Mouse (Mus musculus) liver, adult (tissue): ENCODE measurements around the gene Lcn3.
"Not testable (repeated sequence)": the region's sequence is repeated elsewhere in the genome, so short reads cannot be mapped to it uniquely, and the experiment has no call there.

Experiments
- GATA4 ChIP-seq: IDR thresholded peaks from 2 replicates; pipeline ENCODE4 v1.6.1; 2014; ENCODE audit warnings: mild to moderate bottlenecking, low read length; ENCODE audit not compliant: insufficient replicate concordance

Lcn3 gene

DNA sequence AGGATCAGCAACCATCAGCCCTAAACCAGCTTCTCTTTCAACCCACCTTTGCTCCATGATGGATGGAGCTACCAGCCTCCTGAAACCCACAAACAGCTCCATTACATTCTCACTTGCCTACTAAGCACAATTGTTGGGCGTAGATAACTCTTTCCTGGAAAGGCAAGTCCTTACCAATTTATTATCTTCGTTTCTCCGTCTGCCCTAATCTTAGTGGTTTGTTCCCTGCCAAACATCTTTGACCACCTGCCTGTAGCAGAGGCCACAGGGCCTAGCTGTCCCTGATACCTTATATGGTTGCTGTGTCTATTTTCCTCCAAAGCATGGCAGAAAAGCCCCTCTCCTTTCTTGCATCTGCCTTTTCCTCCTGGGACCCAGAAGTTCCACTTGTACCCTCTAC lies 23.7 kb downstream of the Lcn3 start:
- no peak for TF ChIP-seq GATA4

DNA sequence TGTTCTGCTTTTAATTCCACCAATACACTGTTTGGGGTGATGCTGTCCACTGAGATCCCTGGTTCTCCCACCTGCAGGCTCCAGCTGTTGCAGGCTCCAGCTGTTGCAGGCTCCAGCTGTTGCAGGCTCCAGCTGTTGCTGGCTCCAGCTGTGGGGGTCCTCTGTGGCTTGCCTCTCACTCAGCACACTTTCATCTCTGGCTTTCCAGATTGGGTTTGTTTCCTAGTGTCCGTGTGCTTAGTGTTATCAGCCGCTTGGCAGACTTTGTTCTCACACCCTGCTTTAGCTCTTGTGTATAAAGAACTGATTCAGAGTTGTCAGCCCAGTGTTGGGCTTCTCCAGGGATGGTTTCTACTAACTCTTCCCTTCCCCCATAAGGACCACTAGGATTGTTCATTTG lies 32.3 kb downstream of the Lcn3 start:
- no peak for TF ChIP-seq GATA4

- no peak for TF ChIP-seq GATA4
Observed at GRCm38 (mm10) chr2:25798065-25798464, 32.7 kb downstream of the Lcn3 start.

GRCm38 (mm10) chr2:25811711-25812110 lies 46.3 kb downstream of the Lcn3 start:
- no peak for TF ChIP-seq GATA4

GRCm38 (mm10) chr2:25813364-25813763 lies 48.0 kb downstream of the Lcn3 start:
- no peak for TF ChIP-seq GATA4

DNA sequence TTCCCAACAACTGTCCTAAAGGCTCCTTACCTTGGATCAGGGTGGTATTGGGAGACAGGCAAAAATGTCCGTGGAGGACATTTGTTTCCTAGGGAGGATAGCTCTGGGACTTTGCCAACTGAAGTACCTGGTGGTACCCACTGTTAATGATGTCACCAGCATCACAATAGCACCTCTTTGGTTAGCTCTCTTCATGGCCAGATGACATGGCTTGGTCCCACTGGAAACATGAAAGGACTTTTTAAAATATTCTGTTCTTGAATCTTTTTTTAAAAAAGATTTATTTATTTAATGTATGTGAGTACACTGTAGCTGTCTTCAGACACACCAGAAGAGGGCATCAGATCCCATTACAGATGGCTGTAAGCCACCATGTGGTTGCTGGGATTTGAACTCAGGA lies 50.4 kb downstream of the Lcn3 start, which contains the start of gene Glt6d1:
Gene Glt6d1 (minus strand): TSS at position 101 of the 400 bp plus-strand sequence.
- not testable (repeated sequence) for TF ChIP-seq GATA4
